Mouse (Mus musculus) cerebellum, adult 8-10 months (tissue): ENCODE results near the gene Etfdh.
"Not testable (repeated sequence)": the region's sequence is repeated elsewhere in the genome, so short reads cannot be mapped to it uniquely, and the experiment has no call there.

ENCODE experiments used
- DNase-seq: peaks from one replicate; pipeline ENCODE4 v3.0.0; 2022

Etfdh gene

DNA sequence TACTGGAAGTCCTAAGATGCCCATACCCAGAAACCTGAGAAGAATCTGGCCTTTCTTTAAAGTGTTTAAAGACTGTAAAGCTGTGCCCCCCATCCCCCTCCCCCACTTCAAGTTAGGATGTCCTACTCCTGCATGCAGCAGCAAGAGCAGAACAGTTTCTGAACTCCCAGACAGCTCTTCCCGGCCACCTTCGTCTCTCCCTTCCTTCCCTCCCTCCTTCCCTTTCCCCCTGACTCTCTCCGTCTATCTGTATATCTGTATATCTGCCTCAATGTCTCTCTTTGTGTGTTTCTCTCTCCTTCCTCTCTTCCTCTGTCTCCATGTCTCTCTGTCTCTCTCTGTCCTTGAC lies 52.9 kb downstream of the Etfdh start:
- no peak for DNase-seq

DNA sequence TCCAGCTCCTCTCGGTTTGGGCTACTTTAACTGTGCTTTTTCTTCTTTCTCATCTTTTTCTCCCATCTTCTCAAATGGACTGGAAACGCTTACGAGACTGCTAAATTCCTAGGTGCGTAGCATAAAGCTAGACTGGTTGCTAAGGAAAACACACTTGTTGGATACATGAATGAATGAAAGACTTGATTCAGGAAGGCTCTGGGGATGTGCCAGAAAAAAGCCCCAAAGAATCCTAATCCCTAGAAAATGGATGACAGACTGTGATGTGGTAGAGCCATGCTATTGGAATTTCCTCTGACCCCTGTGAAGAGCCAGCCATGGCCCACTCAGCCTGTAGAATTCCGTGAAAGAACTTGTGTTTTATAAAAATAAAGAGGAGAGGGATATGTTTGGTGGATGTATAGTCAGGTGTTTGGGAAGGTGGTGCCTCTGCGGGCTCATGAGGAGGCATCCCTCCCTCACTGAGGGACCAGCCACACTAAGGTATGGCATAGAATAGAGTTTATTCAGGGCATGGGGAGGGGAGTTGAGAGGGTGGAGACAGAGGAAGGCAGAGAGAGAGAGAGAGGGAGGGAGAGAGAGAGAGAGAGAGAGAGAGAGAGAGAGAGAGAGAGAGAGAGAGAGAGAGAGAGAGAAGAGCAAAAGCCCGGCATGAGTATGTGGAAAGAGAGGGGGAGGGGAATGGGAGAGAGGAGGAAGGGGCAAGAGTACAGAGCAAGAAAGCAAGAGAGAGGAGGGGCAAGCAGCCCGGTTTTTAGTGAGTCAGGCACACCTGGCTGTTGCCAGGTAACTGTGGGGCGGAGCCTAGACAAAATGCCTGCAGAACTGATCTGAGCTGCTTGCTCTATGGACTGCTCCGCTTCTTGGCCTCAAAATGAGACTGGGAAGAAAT lies 53.5 kb downstream of the Etfdh start:
- no peak for DNase-seq

- DNase-seq = no peak
Measured at GRCm38 (mm10) chr3:79574336-79574735, 55.0 kb downstream of the Etfdh start.

DNA sequence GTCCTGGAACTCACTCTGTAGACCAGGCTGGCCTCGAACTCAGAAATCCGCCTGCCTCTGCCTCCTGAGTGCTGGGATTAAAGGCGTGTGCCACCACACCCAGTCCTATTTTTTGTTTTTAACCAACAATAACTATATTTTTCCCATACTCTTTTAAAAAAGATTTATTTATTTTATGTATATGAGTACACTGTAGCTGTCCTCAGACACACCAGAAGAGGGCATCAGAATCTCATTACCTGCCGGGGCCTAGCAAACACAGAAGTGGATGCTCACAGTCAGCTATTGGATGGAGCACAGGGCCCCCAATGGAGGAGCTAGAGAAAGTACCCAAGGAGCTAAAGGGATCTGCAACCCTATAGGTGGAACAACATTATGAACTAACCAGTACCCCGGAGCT lies 55.9 kb downstream of the Etfdh start:
- not testable (repeated sequence) for DNase-seq

DNA sequence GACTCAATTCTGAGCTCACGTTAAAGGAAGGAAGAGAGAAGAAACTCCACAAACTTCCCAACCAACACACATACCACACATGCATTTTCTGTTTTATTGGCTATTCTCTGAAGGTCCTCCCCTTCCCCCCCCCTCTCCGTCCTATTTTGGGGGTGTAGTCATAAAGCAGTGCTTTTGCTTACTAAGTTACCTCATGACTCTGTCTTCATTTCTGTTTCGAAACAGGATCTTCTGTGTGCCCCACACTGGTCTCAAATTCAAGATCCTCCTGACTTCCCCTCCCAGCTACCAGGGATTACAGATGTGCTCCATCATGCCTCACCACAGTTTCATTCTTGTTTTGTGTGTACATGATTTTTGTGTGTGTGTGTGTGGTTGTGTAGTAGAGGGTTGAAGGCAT lies 56.9 kb downstream of the Etfdh start:
- DNase-seq = no peak

- no peak for DNase-seq
Measured at GRCm38 (mm10) chr3:79569351-79569681, 60.0 kb downstream of the Etfdh start.

GRCm38 (mm10) chr3:79568629-79569350 lies 60.5 kb downstream of the Etfdh start:
- DNase-seq = no peak

DNA sequence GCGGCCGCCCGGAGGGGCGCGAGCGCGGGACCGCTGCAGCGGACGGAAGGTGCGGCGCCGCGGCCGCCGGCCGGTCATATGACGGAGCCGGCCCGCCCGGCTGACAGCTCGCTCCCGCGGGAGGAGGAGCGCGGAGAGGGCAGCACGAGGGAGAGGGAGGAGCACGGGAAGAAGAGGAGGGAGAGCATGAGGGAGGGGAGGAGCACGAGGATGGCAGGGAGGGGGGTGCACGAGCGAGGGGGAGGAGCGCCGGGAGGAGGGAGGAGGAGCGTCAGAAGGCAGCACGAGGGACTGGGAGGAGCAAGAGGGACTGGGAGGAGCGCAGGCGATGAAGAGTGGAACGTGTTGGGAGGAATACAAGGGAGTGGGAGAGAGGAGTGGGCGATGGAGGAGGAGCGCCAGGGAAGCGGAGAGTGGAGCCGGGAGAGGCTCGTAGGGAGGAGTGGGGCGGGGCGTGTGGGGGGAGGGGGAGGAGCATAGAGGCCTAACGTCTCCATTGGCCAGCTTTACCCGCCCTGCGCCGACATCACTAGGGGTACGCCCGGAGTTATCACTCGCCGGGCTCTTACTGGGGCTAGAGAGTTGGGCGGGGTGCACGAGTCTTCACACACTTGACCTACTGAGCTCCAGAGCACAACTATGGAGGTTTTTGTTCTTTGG lies 61.5 kb downstream of the Etfdh start, which contains the start of gene Fnip2:
TSS of gene Fnip2 (minus strand) at position 94 of the 660 bp plus-strand sequence.
- DNase-seq = peak; percentile 89

- DNase-seq = no peak
Measured at GRCm38 (mm10) chr3:79566716-79567691, 62.3 kb downstream of the Etfdh start.

DNA sequence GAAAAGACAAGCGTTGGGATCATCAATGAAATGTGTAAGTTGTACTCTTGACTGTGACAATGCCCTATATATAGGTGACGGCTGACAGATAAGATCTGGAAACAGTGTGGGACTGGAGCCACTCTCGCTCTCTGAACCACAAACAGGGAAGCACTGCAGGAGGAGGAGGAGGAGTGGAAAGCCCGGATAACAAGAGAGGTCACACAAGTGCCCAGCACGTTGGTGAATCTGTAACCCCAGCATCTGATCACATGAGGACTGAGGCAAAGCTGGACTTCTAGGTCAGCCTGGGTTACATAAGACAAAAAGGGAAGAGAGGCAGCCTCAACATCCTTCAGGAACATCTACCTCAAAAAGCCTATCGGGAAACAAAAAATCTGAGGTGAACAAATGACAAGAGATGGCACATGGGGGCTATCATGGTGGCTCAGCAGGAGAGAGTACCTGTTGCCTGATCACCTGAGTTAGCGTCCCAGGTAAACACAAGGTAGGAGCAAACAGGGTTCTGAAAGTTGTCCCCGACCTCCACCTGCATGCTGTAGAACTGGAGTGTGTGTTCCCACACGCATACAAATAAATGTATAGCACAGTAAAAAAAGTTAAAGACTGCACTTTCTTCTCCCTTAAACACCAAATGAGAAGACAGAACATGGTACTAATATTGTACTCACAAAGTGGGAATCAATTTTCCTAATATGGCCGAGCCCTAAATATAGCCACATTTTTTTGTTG lies 64.3 kb downstream of the Etfdh start:
- no peak for DNase-seq

DNA sequence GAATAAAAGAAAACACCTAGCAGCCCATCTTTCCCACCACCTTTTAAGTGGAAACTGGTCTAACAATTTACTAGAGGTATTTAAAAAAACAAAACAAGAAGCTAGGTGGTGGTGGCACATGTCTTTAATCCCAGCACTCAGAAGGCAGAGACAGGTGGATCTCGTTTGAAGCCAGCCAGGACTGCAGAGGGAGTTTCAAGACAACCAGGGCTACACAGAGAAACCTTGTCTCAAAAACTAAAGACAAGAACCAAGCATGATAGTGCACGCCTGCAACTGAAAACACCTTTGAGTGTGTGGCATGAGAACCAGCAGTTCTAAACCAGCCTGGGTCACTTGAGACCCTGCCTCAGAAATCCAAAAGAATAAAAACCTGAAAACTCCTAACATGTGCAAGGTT lies 65.8 kb downstream of the Etfdh start:
- no peak for DNase-seq

DNA sequence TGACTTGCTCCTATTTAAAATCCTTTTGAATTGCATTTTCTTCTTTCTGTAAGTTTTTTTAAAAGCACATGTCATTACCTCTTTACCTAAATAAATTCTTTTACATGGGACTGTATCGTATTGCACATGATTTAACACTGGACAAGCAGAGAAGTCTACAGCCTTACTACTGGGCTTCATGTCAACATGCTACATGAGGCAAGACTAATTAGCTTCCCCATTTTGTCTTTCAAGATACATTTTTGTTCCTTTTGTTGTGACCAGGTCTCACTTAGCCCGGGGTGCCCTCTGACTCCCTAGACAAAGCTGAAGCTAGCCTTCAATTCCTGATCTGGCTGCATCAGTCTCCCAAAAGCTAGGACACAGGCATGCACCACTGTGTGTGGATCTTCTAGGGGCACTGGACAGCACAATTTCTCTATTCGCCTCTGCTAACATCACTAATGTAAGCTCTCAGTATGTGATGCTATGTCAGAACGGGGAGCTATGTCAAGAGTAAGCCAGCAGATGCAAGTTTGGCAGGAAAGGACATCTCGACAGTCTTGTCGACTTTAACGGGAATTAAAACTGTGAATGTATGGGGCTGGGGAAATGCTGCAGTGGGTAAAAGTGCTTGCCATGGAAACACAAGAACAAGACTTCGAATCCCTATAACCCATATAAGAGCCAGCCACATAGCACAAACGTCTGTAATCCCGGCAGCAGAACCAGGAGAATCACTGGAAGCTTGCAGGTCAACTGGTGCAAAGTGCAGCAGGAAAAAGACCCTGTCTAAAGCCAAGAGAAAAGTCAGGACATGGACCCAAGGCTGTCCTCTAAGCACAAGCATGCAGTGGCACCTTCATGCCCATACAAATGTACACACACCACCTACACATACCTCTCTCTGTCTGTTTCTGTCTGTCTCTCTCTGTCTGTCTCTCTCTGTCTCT lies 67.2 kb downstream of the Etfdh start:
- DNase-seq = no peak

- DNase-seq = no peak
Measured at GRCm38 (mm10) chr3:79560555-79560954, 68.7 kb downstream of the Etfdh start.

GRCm38 (mm10) chr3:79559773-79560045 lies 69.6 kb downstream of the Etfdh start:
- no peak for DNase-seq

DNA sequence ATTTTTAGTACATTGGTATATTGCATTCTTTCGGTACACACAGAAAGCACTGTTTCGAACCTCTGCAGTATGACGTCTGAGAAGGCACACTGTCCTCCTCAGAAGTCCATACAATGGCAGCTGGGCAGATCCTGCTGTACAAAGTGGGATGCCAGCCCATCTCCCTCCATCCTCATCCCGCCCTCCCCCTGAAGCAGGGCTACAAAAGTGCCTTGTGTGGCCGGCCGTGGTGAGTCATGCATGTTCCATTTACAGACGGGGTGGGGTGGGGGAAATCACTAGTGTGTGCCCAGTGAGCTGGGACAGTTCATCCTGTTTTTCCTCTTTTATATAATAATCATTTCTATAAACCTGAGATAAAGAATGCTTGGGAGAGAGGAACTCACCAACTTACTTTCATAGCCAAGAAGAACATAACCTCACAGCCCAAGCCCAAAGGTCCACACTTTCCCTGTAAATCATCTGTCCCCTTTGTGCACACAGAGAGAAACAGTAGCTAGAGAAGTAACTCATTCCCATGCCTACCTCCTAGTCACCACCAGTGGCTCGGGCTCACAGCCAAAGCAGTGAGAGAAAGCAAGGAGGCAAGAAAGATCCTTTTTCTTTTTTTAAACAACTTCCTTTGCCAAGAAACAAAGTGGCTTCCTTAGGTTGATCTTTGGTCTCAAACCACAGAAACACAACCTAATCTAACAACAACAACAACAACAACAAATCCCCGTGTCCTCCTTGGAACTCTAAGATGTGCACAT lies 70.1 kb downstream of the Etfdh start:
- no peak for DNase-seq

DNA sequence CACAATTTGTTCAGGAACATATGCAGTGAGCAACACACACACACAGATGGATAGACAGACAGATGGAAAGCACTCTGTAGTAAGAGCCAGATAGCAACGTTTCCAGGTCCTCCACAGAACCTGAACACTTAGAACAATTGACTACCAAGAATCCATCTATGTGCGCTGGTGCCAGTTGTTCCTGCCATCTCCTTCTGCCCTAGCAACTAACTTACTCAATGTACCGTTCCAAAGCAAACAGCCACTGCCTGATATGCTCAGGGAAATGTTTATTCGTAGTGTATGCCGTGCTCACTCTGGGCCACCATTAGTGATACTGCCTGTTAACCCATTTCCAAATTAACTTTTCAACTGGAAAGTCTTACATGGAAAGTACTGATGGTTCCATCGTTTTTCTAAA lies 74.2 kb downstream of the Etfdh start:
- no peak for DNase-seq
